Mouse (Mus musculus) CH12.LX (cell line): Measurements from ENCODE around the gene Cyth3. TPM values are rescaled to one million over a fixed set of nuclear protein-coding genes. Genes with fewer than 3 reads are reported as not detected.

Experiments
- DNase-seq: peaks from one replicate; pipeline ENCODE4 v3.0.0-alpha.2; 2013; ENCODE audit errors: extremely low read depth
- H3K27ac ChIP-seq: 2 replicates; pipeline ENCODE4 v1.5.1; 2012; ENCODE audit warnings: low read depth, mild to moderate bottlenecking, control low read depth, moderate library complexity; ENCODE audit not compliant: insufficient read depth
- H3K27me3 ChIP-seq: replicated peaks from 2 replicates; pipeline ENCODE3; 2012; ENCODE audit warnings: inconsistent platforms
- H3K36me3 ChIP-seq, 2 experiments: replicated peaks in 1 of 2; 2 replicates each; pipeline versions ENCODE3 to v1.6.1; 2012; ENCODE audit warnings: inconsistent platforms in 1 of 2, low read length in 1 of 2, mild to moderate bottlenecking in 1 of 2, mixed read lengths in 1 of 2, moderate library complexity in 1 of 2; ENCODE audit not compliant: control insufficient read depth in 1 of 2, insufficient read depth in 1 of 2
- H3K4me1 ChIP-seq, 2 experiments: 2 replicates each; pipeline ENCODE4 v1.6.1; 2012; ENCODE audit warnings: inconsistent platforms in 1 of 2, moderate library complexity in 1 of 2; ENCODE audit not compliant: insufficient read depth in 2 of 2, control insufficient read depth in 1 of 2
- H3K4me2 ChIP-seq: 2 replicates; pipeline ENCODE4 v1.6.1; 2012; ENCODE audit warnings: low read depth, mild to moderate bottlenecking, control low read depth; ENCODE audit not compliant: poor library complexity, insufficient read depth, severe bottlenecking
- H3K4me3 ChIP-seq, 3 experiments: fragments of 150-350 bp in 1 of 3; sonication (generic) in 1 of 3; replicated peaks in 1 of 3; 2 replicates each; pipeline versions ENCODE3 to v1.5.1; 2011 to 2012; ENCODE audit warnings: low read depth in 2 of 3, low read length in 2 of 3, mild to moderate bottlenecking in 2 of 3, moderate library complexity in 2 of 3, control low read depth in 1 of 3, improper control_type of control experiment in 1 of 3, inconsistent platforms in 1 of 3, mixed read lengths in 1 of 3; ENCODE audit not compliant: poor library complexity in 1 of 3
- H3K79me2 ChIP-seq: replicated peaks from 2 replicates; pipeline ENCODE4 v1.6.1; 2012; ENCODE audit warnings: mild to moderate bottlenecking, moderate library complexity; ENCODE audit not compliant: control insufficient read depth, poor library complexity, insufficient read depth, severe bottlenecking; ENCODE audit errors: extremely low read depth
- H3K9ac ChIP-seq: 2 replicates; pipeline ENCODE4 v1.6.1; 2012; ENCODE audit warnings: low read depth, mild to moderate bottlenecking, control low read depth, moderate library complexity; ENCODE audit not compliant: insufficient read depth
- H3K9me3 ChIP-seq: replicated peaks from 2 replicates; pipeline ENCODE3; 2012; ENCODE audit warnings: low read length, inconsistent platforms, mixed read lengths
- CHD1 ChIP-seq: IDR thresholded peaks from 2 replicates; pipeline ENCODE4 v1.6.1; 2012; ENCODE audit warnings: low read depth, low read length, improper control_type of control experiment, inconsistent platforms
- E2F4 ChIP-seq: IDR thresholded peaks from 2 replicates; pipeline ENCODE4 v1.6.1; 2011; ENCODE audit warnings: low read depth, low read length, improper control_type of control experiment; ENCODE audit not compliant: insufficient replicate concordance
- EP300 ChIP-seq: IDR thresholded peaks from 2 replicates; pipeline ENCODE4 v1.6.1; 2011; ENCODE audit warnings: low read length, improper control_type of control experiment
- ETS1 ChIP-seq: conservative IDR thresholded peaks from 2 replicates; pipeline ENCODE4 v1.6.1; 2012; ENCODE audit warnings: low read depth, mild to moderate bottlenecking, inconsistent platforms, low read length, improper control_type of control experiment, moderate library complexity
- KAT2A ChIP-seq: IDR thresholded peaks from 2 replicates; pipeline ENCODE4 v1.6.1; 2012; ENCODE audit warnings: low read length, improper control_type of control experiment, inconsistent platforms; ENCODE audit not compliant: insufficient replicate concordance
- MAFK ChIP-seq: IDR thresholded peaks from 2 replicates; pipeline ENCODE4 v1.6.1; 2011; ENCODE audit warnings: low read length, improper control_type of control experiment; ENCODE audit not compliant: insufficient replicate concordance
- MAX ChIP-seq: IDR thresholded peaks from 2 replicates; pipeline ENCODE4 v1.6.1; 2011; ENCODE audit warnings: low read length, improper control_type of control experiment
- MEF2A ChIP-seq: IDR thresholded peaks from 2 replicates; pipeline ENCODE4 v1.6.1; 2014; ENCODE audit warnings: low read depth, mild to moderate bottlenecking, inconsistent platforms, low read length, improper control_type of control experiment, borderline replicate concordance
- MXI1 ChIP-seq: IDR thresholded peaks from 2 replicates; pipeline ENCODE4 v1.6.1; 2011; ENCODE audit warnings: mild to moderate bottlenecking, low read depth, low read length, improper control_type of control experiment
- NELFE ChIP-seq: IDR thresholded peaks from 2 replicates; pipeline ENCODE4 v1.6.1; 2011; ENCODE audit warnings: low read depth, low read length, improper control_type of control experiment
- NRF1 ChIP-seq: IDR thresholded peaks from 2 replicates; pipeline ENCODE4 v1.6.1; 2014; ENCODE audit warnings: low read depth, mild to moderate bottlenecking, inconsistent platforms, low read length, improper control_type of control experiment, moderate library complexity
- PAX5 ChIP-seq: IDR thresholded peaks from 2 replicates; pipeline ENCODE4 v1.6.1; 2012; ENCODE audit warnings: low read length, inconsistent platforms, mixed read lengths
- RAD21 ChIP-seq: IDR thresholded peaks from 2 replicates; pipeline ENCODE4 v1.6.1; 2011; ENCODE audit warnings: low read depth, mild to moderate bottlenecking, low read length, improper control_type of control experiment, moderate library complexity
- RCOR1 ChIP-seq: conservative IDR thresholded peaks from 2 replicates; pipeline ENCODE4 v1.6.1; 2012; ENCODE audit warnings: low read depth, mild to moderate bottlenecking, inconsistent platforms, low read length, improper control_type of control experiment
- SMC3 ChIP-seq: IDR thresholded peaks from 2 replicates; pipeline ENCODE4 v1.6.1; 2011; ENCODE audit warnings: low read depth, low read length, improper control_type of control experiment
- TBP ChIP-seq: conservative IDR thresholded peaks from 2 replicates; pipeline ENCODE4 v1.6.1; 2011; ENCODE audit warnings: low read depth, low read length, improper control_type of control experiment
- ZC3H11A ChIP-seq: IDR thresholded peaks from 2 replicates; pipeline ENCODE4 v1.6.1; 2012; ENCODE audit warnings: low read depth, mild to moderate bottlenecking, inconsistent platforms, low read length, improper control_type of control experiment
- ZKSCAN1 ChIP-seq: IDR thresholded peaks from 2 replicates; pipeline ENCODE4 v1.6.1; 2012; ENCODE audit warnings: low read depth, inconsistent platforms, low read length, improper control_type of control experiment, borderline replicate concordance
- dilution Hi-C: fragments of 300-500 bp; cut with MboI; formaldehyde crosslinking; loops from 2 replicates; pipeline ENCODE4 v1.14.3; 2020; ENCODE audit warnings: low sequenced_read_pairs; ENCODE audit not compliant: extremely low pct_unique_long_range_greater_than_20kb, extremely low pct_ligation_motif_present
- in situ Hi-C: fragments of 300-500 bp; cut with MboI; formaldehyde crosslinking; loops from 3 replicates; pipeline ENCODE4 v1.14.3; 2019; ENCODE audit warnings: low sequenced_read_pairs, low pct_ligation_motif_present, low pct_unique_long_range_greater_than_20kb, mixed read lengths
- polyA plus RNA-seq: library from polyadenylated mRNA; unstranded; fragments of >175 nt; gene quantifications from 2 replicates; pipeline ENCODE4 v1.2.1, GENCODE M21; 2012; ENCODE audit warnings: low read depth; ENCODE audit not compliant: insufficient read length
- total RNA-seq, 2 experiments: library from RNA; depleted of rRNA; stranded (reverse); fragments of 300-350 nt in 1 of 2; fragments of >200 nt in 1 of 2; gene quantifications; 2 replicates each; pipeline ENCODE4 v1.2.3; 2012 to 2014

Gene Cyth3
- total and polyA plus RNA-seq, 3 experiments, result 3.3 to 5.4 (median 4.8) TPM

- Histone ChIP-seq H3K4me1 (no peaks in the 10 kb centered on the region), H3K27me3 (no peaks in the 10 kb centered on the region), H3K4me2 (no peak overlapping the region), H3K79me2 (no peaks in the 10 kb centered on the region), H3K27ac (no peak overlapping the region), H3K9me3 (no peaks in the 10 kb centered on the region), H3K4me3 (no peak overlapping the region), H3K9ac (no peak overlapping the region), H3K36me3 (peaks cover 0 to 19% of the 10 kb centered on the region in 2 experiments)
- dilution Hi-C loops, result no loop called here
- in situ Hi-C loops, result loop anchor here (10.0 kb wide), 1 partner anchor 66 kb away; the partner anchor contains the start of gene Cyth3
- TF ChIP-seq RCOR1 (no peak), MXI1 (no peak), E2F4 (no peak), RAD21 (no peak), MEF2A (no peak), SMC3 (no peak), ETS1 (no peak), ZKSCAN1 (no peak), MAX (no peak), TBP (no peak)
- DNase-seq, result no peak
Measured at GRCm38 (mm10) chr5:143690392-143690791, 68.1 kb downstream of the Cyth3 start.

- H3K79me2 ChIP-seq, result no peaks in the 10 kb centered on the region
- no peak overlapping the region for H3K4me2 ChIP-seq
- H3K9ac ChIP-seq, result no peak overlapping the region
- in situ Hi-C loops, result loop anchor here (10.0 kb wide), 1 partner anchor 66 kb away; the partner anchor contains the start of gene Cyth3
- H3K36me3 ChIP-seq, result peaks cover 0 to 19% of the 10 kb centered on the region in 2 experiments
- no peak overlapping the region for H3K27ac ChIP-seq
- no peaks in the 10 kb centered on the region for H3K27me3 ChIP-seq
- no peaks in the 10 kb centered on the region for H3K9me3 ChIP-seq
- TF ChIP-seq CHD1 (no peak), PAX5 (no peak), E2F4 (no peak), NELFE (no peak), NRF1 (no peak), RCOR1 (no peak), KAT2A (no peak), ZC3H11A (no peak), MXI1 (no peak), EP300 (no peak), MAFK (no peak)
- H3K4me3 ChIP-seq, result no peak overlapping the region
- dilution Hi-C loops, result no loop called here
- DNase-seq, result no peak
- H3K4me1 ChIP-seq, result no peaks in the 10 kb centered on the region
Measured at GRCm38 (mm10) chr5:143690926-143691325, 68.7 kb downstream of the Cyth3 start.
